Mouse (Mus musculus): Measurements from ENCODE around the gene Igsf6. TPM values are rescaled to one million over a fixed set of nuclear protein-coding genes. Genes with fewer than 3 reads are reported as not detected.
"Not testable (repeated sequence)": the region's sequence is repeated elsewhere in the genome, so short reads cannot be mapped to it uniquely, and the experiment has no call there.

The Igsf6 gene
- total RNA-seq, 2 experiments from 2014 or later = 0.78 to 1.5 TPM

DNA sequence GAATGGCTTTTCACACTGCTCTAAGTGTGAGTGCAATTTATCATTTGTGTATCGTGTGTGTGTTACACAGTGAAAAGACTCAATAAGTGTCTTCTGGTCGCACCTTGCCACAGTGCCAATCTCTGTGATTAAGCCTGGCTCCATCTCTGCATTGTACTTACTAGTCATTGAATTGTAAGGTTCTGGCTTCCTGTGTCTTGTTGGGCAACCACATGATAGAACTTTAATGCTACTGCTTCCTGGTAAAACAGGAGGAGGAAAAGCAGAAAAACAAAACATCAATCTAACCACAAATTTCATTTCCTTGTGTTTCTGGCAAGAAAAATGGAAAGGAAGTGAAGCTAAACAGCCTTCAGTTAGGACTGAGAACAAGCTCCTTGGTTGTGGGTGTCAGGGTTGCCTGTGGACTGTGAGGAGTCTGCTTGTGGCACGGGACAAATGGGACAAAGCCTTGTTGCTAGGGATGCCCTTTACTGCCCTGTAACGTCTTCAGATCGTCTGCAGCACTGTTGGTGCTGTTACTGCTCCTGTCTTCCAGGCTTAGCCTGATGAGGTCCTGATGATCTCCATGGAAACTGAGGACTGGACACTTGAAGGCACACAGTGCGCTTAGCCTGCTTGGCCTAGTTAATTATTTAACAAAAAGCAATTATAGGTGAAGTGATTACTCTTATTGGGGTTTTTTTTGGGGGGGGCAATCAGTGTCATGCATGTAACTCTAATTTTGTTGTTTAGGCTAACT, 14.7 kb downstream of the Igsf6 start:
- DNase-seq = no peak

DNA sequence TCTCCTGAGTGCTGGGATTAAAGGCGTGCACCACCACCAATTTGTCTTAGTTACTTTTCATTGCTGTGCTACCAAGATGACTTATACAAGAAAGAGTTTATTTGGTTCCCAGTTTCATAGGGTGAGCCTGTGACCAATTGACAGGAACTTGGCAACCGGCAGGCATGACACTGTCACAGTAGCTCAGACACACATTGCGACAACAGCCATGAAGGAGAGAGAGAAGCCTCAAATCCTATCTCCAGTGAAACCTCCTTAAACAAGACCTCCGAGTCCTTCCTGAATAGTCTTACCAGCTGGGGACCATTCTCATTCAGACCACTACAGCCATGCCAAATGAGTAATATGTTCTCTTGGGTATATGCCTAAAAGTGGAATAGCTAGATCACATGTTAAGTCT, 21.3 kb downstream of the Igsf6 start:
- DNase-seq = no peak

DNA sequence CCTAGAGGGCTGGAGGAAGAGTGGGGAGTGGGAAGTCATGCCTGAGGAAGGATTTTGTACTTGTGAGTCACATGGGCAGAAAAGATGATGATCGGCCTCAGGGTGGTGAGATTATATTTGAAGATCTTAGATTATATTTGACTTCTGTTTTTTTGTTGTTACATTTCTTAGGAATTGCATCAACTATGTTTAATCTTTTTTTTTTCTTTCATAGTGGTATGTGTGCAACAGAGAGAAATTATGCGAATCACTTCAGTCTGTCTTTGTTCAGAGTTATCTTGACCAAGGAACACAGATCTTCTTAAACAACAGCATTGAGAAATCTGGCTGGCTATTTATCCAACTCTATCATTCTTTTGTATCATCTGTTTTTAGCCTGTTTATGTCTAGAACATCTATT, 26.7 kb downstream of the Igsf6 start:
- DNase-seq = no peak

DNA sequence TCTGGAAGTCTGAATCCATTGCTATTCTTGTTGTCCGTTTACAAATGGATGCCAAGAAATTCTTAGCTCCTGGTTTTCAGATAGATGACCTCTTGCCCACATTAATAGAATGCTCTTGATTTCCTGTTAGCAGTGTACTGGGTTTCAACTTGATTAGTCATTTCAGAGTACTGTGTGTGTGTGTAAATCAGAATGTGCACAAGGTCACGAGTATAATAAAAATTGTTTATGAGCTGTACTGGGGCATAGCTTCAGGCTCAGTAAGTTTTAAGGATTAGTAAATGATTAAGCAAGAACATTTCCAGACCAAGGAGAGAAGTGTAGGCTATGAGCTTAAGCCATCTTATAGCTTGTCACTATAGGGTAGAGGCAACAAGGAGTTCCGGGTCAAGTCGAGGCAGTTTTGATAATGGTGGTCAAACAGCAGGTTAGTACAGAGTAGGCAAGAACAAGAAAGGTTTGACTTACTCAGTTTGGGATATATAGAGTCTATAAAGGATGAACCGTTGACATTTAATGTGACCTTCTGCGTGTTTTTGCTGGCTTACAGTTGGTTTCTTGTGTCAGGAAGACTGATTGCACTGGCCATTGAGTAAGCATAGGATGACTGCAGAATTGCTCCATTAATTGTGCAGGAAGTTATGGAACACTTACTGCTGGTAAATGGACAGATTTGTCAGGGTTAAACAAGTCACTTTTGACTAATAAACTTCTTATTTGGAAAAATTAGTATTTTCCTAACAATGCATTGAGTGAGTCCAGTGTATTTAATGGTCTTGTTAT, 28.5 kb downstream of the Igsf6 start:
- no peak for DNase-seq

DNA sequence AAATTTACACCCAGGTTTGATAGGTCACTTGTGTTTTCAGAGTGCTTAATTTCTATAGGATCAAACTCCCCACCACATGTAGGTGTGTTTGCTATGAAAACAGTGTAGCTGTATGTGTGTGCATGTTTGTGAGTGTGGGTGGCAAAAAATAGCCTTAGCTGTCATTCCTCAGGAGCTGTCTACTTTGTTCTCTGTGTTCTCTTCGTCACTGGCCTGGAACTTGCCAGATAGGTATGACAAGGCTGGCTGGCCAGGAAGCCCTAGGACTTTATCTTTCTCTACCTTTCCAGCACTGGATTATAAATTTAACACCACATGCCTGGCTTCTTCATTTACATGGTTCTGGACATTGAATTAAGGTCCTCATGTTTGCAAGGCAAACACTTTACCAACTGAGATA, 30.1 kb downstream of the Igsf6 start:
- DNase-seq = no peak

DNA sequence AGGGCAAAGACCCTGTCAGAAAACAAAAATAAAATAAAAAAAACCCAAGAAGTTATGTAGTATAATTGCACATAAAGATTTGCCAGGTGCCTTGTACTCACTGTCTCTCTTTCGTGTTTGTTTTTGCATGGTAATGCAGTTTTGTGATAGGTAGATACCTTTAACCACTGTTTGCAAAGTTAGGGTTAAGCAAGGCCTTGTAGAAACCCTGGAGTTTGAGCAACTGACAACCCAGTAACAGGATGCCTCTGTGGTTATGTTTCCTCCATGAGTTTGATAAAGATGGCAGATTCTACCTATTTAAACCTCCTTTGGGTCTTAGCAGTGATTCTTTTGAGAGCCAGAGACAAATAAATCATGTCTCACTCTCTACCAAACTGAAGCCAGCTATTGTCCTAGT, 30.9 kb downstream of the Igsf6 start:
- DNase-seq = no peak

DNA sequence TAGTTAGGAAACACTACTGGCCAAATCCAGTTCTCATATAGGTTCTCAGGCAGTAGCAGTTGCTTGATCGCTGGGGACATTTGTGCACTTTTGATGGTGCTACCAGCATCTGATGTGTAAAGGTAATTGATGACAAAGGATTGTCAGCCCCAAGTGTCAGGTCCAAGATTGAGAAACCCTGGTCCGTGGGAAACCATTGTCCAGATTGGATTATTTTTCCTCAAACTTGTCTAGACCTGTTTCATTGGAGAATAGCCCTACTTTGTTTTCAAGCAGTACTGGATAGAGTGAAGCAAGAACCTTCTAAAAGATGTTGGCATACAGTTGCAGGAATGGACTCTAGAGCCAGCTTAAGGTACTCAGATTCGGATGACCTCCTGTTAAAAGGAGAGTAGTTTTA, 31.4 kb downstream of the Igsf6 start:
- no peak for DNase-seq

DNA sequence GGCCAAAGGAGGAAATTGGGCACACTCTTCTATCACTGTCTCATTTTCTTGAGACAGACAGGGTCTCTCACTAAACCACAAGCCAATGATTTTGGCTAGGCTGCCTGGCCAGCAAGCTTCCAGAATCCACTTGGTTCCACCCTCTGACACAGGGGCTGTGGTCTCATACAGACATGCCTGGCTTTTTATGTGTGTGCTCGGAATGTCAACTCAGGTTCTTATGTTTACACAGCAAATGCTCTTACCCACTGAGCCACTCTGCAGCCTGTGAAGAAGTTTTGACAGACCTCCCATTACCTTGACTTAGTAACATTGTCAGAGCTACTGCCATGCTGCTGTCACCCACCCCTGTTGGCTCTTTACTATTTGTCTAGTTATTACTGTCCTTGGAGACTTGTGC, 32.4 kb downstream of the Igsf6 start:
- DNase-seq = no peak

DNA sequence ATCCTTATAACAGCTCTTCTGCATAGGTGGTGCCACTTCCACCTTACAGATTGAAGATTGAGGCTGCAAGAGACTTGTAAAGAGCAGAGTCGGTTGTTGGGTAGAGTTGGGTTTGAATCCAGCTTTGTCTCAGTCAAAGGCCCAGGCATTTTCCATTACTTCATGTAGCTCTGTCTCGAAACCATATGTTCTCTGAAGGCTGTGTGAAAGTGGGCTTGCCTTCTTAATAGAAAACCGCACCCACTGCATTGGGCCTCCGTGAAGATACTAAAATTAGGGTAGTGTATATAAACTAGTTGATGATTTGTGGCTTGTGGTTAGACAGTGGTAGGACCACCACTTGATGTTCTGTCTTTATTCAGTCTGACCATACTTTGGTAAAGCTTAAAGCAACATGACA, 33.8 kb downstream of the Igsf6 start:
- DNase-seq = no peak

DNA sequence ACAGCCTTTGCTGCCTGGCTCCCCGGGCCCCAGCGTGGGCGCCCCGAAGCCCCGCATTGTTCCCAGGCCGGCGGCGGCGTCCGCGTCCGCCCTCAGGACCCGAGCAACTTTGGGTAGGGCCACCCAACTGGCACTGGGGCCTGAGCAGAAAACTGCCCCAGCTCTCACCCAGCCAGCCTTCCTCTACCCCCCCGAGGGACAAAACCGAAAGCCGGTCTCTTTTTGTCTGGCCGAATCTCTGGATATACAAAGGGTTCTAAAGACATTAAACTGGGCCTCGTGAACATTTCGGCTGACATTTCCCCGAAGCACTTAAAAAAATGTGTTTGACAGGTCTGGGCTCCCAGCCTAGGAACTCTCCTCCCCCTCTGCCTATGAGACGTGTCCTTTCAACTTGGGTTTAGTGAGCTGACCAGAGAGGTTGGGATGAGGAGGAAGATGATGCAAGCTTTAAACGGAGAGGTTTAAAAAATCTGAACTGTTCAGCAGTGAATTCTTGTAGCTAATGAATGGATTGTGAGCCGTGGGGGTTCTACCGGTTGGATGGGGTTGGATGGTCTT, 39.1 kb downstream of the Igsf6 start:
- DNase-seq = no peak

DNA sequence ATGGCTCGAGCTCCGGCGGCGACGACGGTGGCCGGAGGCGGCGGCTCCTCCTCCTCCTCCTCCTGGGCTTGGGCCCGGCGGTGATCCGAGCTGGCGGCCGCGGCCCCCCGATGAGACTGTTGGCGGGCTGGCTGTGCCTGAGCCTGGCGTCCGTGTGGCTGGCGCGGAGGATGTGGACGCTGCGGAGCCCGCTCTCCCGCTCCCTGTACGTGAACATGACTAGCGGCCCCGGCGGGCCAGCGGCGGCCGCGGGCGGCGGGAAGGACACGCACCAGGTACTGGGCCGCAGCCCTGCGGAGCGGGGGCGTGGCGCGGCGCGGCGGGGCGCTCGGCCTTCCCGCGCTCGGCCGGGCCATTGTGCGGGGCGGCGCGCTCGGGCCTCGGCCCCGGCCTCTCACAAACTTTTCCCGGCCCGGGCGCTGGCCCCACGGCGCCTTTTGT, 39.7 kb downstream of the Igsf6 start:
- DNase-seq = no peak

DNA sequence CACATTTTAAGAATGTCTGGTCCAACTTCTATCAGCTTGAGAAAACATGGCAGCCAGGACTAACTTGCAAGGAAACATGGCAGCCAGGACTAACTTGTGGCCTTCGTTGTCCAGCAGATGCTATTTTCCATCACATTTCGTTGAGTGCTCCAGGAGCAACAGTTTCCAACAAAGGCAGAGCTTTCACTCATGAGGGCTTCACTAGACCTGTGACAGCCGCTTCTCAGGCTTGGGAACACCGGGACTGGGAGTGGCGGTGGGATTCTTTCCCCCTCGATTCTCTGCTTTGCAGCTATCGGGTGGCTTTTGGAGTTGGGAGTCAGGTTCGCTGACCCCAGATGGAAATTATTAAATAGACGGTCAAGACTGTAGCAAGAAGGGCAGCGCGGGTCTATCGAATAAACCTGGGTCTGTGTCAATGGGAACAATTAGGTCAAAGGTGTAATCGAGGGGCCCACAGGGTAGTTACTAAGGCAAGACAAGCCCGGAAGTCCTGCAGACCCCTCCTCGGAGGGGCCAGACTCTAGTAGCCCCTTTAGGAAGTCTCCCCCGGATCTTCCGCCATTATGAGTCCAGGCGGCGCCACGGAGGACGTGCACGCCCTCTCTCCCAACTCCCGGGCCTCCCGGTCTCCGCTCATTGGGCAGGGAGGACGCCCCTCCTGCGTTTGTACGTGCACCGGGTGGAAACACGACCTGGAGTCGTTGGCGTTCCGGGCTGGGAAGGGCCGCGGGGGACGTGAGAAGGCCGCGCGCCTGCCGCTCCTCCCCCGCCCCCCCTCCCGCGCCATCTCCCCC, 40.3 kb downstream of the Igsf6 start, which contains the start of gene Mettl9:
Gene Mettl9 (plus strand): TSS at position 590 of the 797 bp plus-strand sequence.
- peak; percentile 93 for DNase-seq

DNA sequence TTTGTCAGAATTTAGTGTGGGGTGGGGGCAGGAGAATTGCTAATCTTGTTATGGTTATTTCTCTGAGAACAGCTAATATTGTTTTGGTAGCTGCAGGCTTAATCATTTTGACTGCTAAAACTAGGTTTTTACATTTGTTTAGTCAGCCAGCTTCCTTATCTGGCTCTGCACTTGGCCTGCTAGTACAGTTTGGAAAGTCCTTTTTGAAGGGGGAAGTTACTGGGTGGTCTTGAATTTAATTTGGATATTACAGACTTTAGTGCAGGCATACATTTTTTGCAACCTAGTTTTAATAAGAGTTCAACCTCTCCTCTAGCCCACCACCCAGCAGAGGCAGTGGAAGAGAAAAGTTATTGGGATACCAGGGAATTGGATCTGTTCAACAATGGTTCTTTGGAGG, 44.4 kb downstream of the Igsf6 start:
- not testable (repeated sequence) for DNase-seq

DNA sequence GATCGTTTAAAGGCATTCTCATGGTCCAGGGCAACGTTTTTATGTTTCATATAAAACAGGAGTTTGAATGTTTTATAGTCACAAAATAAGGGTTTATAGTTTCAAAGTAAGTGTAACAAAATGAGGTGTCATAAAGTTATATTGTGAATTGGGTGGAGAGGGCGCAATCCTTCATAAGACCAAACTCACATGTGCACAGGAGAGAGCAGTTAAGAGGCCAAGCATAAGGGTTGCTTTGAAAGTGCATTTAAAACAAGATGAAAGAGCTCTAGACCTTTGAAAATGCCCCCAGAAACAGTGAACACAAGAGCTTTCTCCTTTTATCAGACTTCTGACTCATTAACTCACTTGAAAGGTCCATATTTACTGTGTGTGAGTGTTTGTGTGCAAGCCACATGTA, 48.1 kb downstream of the Igsf6 start:
- no peak for DNase-seq

DNA sequence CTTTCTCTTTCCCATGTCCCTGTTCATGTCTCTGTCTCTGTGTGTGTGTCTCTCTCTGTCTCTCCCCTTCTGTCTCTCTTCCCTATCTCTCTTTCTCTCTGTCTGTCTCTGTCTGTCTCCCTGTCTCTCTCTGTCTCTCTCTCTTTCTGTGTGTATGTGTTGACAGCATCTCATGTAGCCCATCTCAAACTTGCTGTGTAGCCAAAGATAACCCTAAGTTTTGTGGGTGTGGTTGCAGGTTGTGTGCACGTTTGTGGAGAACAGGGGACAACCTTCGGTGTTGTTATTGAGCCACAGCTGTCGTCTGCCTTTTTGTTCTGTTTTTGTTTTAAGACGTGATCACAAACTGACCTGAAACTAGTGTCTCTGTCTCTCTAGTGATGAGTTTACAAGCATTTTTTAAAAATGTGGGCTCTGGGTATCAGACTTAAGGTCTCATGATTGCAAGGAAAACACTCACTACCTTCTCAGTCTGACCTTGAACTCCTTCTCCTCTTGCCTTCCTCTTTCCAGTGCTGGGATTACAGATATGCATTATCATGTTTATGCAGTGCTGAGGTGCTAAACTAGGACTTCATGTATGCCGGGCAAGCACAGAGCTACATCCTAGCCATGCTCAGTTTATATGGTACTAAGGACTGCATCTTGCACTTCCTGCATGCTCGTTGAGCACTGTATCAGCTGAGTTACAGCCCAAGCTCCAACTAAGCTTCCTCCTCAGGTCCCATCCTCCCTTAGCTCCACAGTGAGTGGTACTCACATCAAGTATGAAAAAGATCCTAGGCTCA, 49.0 kb downstream of the Igsf6 start:
- DNase-seq = no peak

DNA sequence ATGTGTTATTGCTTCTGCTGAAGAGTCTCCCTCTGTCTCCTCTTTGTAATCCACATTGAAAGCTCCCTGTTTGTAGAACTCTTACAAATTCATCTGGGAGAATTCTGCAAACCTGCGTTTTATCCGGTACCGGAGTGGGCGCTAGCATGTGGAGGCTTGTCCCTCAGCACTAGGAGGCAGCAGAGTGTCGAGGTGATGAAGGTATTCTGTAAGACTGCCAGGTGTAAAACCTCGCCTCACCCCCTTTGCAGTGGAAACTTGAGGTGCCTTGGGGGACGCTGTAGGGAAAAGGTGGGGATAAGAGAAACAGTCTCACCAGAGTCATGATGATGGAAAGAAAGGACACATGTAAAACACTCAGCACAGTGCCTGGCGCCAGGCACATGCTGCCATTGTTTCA, 54.1 kb downstream of the Igsf6 start:
- DNase-seq = no peak

DNA sequence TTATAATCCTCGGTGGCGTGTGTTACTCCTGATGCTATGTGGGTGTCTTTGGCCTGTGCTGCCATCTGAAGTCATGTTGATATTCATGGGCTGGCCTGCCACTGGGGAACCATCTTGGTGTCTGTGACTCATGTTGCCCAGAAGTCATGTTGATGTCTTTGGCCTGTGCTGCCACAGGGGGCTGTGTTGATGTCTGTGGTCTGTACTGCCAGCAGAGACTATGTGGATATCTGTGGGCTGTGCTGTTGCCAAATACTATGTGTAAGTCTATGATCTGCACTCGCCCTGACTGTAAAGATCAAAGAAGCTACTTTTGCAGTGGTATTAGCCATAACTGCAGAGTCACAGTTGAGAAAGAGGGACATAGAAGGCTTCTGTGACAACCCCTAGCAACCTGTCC, 55.6 kb downstream of the Igsf6 start:
- DNase-seq = no peak

DNA sequence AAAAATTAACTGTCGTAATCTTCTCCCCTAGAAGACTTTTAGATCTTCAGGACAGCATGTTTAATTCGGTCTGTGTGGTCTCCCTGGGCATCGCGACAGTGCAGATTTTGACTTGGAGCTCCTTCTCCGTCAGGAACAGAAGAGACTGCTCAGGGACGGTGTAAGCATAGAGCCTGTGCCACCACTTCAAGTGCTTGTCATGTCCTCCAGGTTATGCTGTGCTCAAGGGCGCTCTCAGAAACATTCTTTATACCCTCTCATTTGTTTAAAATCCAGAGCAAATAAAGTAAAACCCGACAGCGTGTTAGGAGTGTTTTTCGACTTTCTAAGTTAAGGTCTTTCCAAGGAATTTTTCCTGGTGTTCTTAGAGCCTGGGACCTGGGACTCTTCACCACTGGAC, 59.9 kb downstream of the Igsf6 start:
- DNase-seq = no peak

Measured in gastrocnemius, postnatal 10 days (tissue).